Mouse (Mus musculus) G1E (cell line): ENCODE results near the gene Urb1. TPM values are rescaled to one million over a fixed set of nuclear protein-coding genes. Genes with fewer than 3 reads are reported as not detected.

Experiments used
- ATAC-seq: 2 replicates; pipeline ENCODE4 v1.8.0; 2016; ENCODE audit warnings: mild to moderate bottlenecking; ENCODE audit not compliant: insufficient number of reproducible peaks, poor library complexity, low FRiP score, severe bottlenecking; ENCODE audit errors: extremely low read depth
- DNase-seq: peaks from one replicate; pipeline ENCODE4 v3.0.0; 2012; ENCODE audit warnings: low spot score
- H3K27me3 ChIP-seq: 2 replicates; pipeline ENCODE4 v1.6.1; 2012; ENCODE audit warnings: mild to moderate bottlenecking, low read length, inconsistent platforms; ENCODE audit not compliant: insufficient read depth
- H3K36me3 ChIP-seq: replicated peaks from 2 replicates; pipeline ENCODE3; 2012; ENCODE audit warnings: mild to moderate bottlenecking, inconsistent platforms
- H3K4me1 ChIP-seq: 2 replicates; pipeline ENCODE4 v1.6.1; 2012; ENCODE audit warnings: low read depth, low read length, inconsistent platforms, mixed read lengths; ENCODE audit not compliant: insufficient read depth
- H3K4me3 ChIP-seq: 2 replicates; pipeline ENCODE4 v1.5.1; 2012; ENCODE audit warnings: low read depth, mild to moderate bottlenecking, inconsistent platforms, low read length, moderate library complexity, mixed read lengths
- H3K9me3 ChIP-seq: replicated peaks from 2 replicates; pipeline ENCODE4 v1.6.1; 2012; ENCODE audit warnings: inconsistent platforms
- CTCF ChIP-seq: IDR thresholded peaks from 2 replicates; pipeline ENCODE4 v1.5.1; 2012; ENCODE audit warnings: low read depth, low read length, inconsistent platforms, mixed read lengths
- GATA1 ChIP-seq: IDR thresholded peaks from 2 replicates; pipeline ENCODE4 v1.6.1; 2012; ENCODE audit warnings: borderline replicate concordance, low read length, inconsistent platforms, mixed read lengths
- GATA2 ChIP-seq: IDR thresholded peaks from 2 replicates; pipeline ENCODE4 v1.6.1; 2012; ENCODE audit warnings: low read depth, low read length, inconsistent platforms, borderline replicate concordance
- POLR2AphosphoS5 ChIP-seq: IDR thresholded peaks from 2 replicates; pipeline ENCODE4 v1.6.1; 2012; ENCODE audit warnings: low read depth, low read length, inconsistent platforms; ENCODE audit not compliant: insufficient replicate concordance
- TAL1 ChIP-seq: conservative IDR thresholded peaks from 2 replicates; pipeline ENCODE4 v1.6.1; 2012; ENCODE audit warnings: low read depth, low read length, inconsistent platforms, mixed read lengths
- polyA plus RNA-seq: library from polyadenylated mRNA; stranded (reverse); fragments of >175 nt; gene quantifications from 2 replicates; pipeline ENCODE4 v1.2.3, GENCODE M21; 2012
- total RNA-seq, 2 experiments: library from RNA; stranded (forward) in 1 of 2; stranded (reverse) in 1 of 2; fragments of 200-1000 nt in 1 of 2; fragments of >200 nt in 1 of 2; fragmentation: Nextera tagmentation in 1 of 2; gene quantifications; 2 replicates each; pipeline ENCODE4 v1.2.3; 2014 to 2017

The Urb1 gene
- total and polyA plus RNA-seq, 3 experiments = 9.8 to 24.2 (median 10.9) TPM

DNA sequence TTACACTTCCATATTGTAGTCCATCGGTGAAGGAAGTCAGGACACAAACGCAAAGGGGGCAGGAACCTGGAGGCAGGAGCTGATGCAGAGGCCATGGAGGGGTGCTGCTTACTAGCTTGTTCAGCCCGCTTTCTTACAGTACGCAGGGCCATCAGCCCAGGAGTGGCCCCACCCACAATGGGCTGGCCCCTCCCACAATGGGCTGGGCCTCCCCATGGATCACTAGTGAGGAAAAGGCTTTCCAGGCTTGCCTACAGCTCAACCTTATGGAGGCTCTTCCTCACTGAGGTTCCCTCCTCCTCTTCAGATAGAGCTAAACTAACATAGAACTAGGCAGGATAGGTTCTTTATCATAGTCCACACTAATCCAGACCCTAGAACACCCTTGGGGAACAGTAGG is 86.2 kb downstream of the Urb1 start:
- Histone ChIP-seq H3K9me3 (no peaks in the 10 kb centered on the region), H3K36me3 (peaks cover 60% of the 10 kb centered on the region), H3K27me3 (no peaks in the 10 kb centered on the region; the same call in 1 of the 2 replicates), H3K4me1 (peaks cover 37% of the 10 kb centered on the region), H3K4me3 (no peak overlapping the region; the same call in 1 of the 2 replicates)
- ATAC-seq (no peak), DNase-seq (no peak)
- no peak for TF ChIP-seq TAL1

DNA sequence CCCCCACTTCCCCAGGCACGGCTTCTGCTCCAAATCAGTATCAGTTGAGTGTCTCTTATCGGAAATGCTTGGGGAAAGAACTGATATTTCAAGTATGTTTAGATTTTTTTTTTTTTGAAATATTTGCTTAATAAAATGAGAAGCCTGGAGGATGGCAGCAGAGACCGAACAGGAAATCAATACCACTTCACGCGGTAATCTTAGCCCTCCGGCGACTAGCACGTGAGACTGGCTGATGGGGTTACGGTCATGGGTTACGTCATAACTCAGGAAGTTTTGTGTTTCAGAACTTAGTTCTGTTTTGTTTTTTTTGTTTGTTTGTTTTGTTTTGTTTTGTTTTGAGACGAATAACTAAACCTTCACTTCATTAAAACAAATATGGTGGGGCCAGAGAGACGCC is 99.9 kb downstream of the Urb1 start:
- Histone ChIP-seq H3K36me3 (no peaks in the 10 kb centered on the region), H3K4me1 (no peaks in the 10 kb centered on the region; the same call in 1 of the 2 replicates), H3K27me3 (no peaks in the 10 kb centered on the region), H3K9me3 (no peaks in the 10 kb centered on the region), H3K4me3 (no peak overlapping the region)
- ATAC-seq (no peak), DNase-seq (no peak)
- TF ChIP-seq GATA2 (no peak), TAL1 (no peak), GATA1 (no peak), CTCF (no peak), POLR2AphosphoS5 (no peak)

DNA sequence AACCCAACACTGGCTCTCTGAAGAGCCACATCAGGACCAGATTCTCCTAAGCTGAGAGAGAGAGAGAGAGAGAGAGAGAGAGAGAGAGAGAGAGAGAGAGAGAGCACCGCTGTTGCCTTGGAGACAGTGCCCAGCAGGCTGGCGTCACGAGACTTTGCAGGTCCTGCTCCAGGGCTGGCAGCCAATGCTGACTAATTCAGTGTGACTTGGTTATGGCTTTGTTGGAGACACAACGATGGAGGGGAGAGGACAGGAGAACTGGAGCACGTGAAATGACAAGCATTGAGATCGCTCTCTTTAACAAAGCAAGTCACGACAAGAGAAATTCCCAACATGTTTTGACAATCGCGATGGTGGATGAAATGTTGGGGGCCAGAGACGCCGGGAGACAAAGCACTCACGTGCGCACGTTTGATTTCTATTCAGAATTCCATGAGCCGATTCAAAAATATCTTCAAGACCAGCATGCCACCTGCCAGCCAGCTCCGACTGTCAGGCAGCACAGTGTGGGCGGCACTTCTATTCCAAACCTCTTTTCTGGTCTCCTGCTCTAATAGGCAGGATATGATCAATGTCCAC is 100.4 kb downstream of the Urb1 start:
- no peaks in the 10 kb centered on the region for H3K36me3 ChIP-seq
- no peak for DNase-seq
- TF ChIP-seq GATA1 = no peak
- no peak for TF ChIP-seq TAL1
- no peaks in the 10 kb centered on the region for H3K27me3 ChIP-seq
- no peaks in the 10 kb centered on the region for H3K9me3 ChIP-seq
- ATAC-seq = no peak
- no peaks in the 10 kb centered on the region; the same call in 1 of the 2 replicates for H3K4me1 ChIP-seq
- H3K4me3 ChIP-seq = no peak overlapping the region

DNA sequence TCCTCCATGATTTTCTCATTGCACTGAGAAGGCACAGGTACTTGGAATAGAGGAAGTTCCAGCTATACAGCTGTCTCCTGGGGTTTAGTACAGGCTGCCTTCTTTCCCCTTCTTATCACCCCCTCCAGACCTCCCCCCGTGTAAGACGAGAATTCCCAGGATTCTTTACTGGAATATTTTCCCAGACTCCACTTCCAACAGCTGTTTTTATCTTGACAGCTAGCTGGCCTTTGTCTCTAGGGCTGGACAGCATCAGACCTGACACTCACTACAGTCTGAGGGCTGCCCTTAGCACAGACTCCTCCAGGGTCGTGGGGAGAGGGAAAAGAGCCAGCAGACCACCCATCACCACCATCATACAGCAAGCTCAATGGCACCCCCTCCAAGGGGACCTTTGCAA is 103.9 kb downstream of the Urb1 start:
- ATAC-seq (no peak), DNase-seq (no peak)
- Histone ChIP-seq H3K4me3 (no peak overlapping the region), H3K36me3 (no peaks in the 10 kb centered on the region), H3K9me3 (no peaks in the 10 kb centered on the region), H3K27me3 (no peaks in the 10 kb centered on the region; the same call in 1 of the 2 replicates), H3K4me1 (no peaks in the 10 kb centered on the region)
- TF ChIP-seq CTCF = no peak
- TF ChIP-seq TAL1 = no peak
- no peak for TF ChIP-seq POLR2AphosphoS5
- TF ChIP-seq GATA2 = no peak
- no peak for TF ChIP-seq GATA1

DNA sequence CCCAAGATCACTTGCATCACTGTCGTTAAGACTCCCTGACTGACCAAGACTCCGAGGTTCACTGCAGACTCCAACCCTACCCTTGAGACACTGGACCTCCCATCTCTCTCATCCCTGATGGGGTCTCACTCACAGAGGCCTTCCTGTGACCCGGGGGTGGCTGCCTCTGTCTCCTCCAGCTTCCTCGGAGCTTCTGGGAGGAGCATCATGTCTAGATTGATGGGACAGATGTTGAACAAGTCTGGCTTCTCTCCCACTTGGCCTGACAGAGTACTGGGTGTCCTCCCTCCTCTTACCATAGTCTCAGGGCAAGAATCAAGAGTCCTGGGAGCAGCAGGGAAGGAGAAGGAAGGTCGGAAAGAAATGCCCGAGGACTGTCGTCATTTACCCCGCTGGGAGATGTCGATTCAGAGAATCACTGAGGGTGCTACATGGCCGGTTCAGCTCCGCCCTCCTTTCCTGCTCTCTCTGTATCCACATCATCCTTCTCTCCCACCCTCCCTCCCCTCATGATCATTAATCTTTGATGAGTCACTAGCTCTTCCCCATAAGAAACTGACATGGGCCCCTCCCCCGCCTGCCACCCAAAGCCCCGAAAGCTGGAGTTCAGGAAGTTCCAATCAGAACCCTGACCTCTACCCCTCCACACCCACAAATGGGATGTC is 105.9 kb downstream of the Urb1 start:
- DNase-seq (no peak), ATAC-seq (no peak)
- Histone ChIP-seq H3K9me3 (no peaks in the 10 kb centered on the region), H3K36me3 (no peaks in the 10 kb centered on the region), H3K4me3 (no peak overlapping the region), H3K4me1 (no peaks in the 10 kb centered on the region), H3K27me3 (no peaks in the 10 kb centered on the region; the same call in 1 of the 2 replicates)
- no peak for TF ChIP-seq TAL1
- no peak for TF ChIP-seq POLR2AphosphoS5
- TF ChIP-seq GATA2 = no peak
- no peak for TF ChIP-seq CTCF
- no peak for TF ChIP-seq GATA1

DNA sequence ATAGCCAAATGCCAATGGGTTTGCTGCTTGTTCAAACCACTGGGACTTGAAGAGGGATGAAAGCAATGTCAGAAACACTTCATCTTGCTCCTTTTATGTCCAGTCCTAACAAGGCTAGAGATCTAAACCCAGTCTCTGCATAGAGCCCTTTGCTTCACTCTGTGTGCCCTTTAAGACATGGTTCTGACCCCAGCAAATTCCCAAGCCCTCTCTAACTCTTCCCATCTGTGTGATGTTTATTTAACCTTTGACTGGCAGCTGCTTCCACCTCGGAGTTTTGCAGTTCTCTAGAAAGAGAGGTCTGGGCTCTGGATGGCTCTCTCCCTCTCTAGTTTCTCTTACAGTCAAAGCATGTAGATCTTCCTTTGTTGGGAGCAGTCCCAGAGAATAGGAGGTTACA is 106.6 kb downstream of the Urb1 start:
- H3K36me3 ChIP-seq = no peaks in the 10 kb centered on the region
- ATAC-seq (no peak), DNase-seq (no peak)
- no peaks in the 10 kb centered on the region for H3K4me1 ChIP-seq
- TF ChIP-seq TAL1 (no peak), CTCF (no peak), POLR2AphosphoS5 (no peak), GATA2 (no peak), GATA1 (no peak)
- no peaks in the 10 kb centered on the region for H3K9me3 ChIP-seq
- no peaks in the 10 kb centered on the region; the same call in 1 of the 2 replicates for H3K27me3 ChIP-seq
- H3K4me3 ChIP-seq = no peak overlapping the region

DNA sequence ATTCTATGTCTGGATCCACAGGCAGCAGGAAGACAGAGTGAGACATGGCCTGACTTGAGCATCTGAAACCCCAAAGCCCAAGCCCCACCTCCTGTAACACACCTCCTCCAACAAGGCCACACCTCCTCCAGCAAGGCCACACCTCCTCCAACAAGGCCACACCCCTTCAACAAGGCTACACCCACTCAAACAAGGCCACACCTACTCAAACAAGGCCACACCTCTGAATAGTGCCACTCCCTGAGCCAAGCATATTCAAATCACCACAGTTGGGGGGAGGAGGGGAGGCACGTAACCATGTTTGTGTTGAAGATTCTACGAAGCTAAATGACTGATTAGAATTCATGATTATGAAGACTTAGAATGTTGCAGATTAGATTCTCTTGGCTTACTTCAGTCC is 108.7 kb downstream of the Urb1 start:
- ATAC-seq = no peak
- TF ChIP-seq GATA1 (no peak), CTCF (no peak), POLR2AphosphoS5 (no peak), TAL1 (no peak), GATA2 (no peak)
- Histone ChIP-seq H3K27me3 (peaks cover 3% of the 10 kb centered on the region; the same call in 1 of the 2 replicates), H3K4me1 (no peaks in the 10 kb centered on the region), H3K9me3 (no peaks in the 10 kb centered on the region), H3K4me3 (no peak overlapping the region), H3K36me3 (no peaks in the 10 kb centered on the region)
- DNase-seq = no peak

Other genes with a start within 250 kb of the Urb1 start
- gene Mis18a, start 83.0 kb downstream of the Urb1 start, total RNA-seq (2014; fragmentation: Nextera tagmentation) = 114 and 117 TPM in 2 replicates
- gene Mis18a, start 83.0 kb downstream of the Urb1 start, total RNA-seq (2017) = 61.8 and 65.6 TPM in 2 replicates
- gene Mis18a, start 83.0 kb downstream of the Urb1 start, polyA plus RNA-seq = 26.3 and 32.2 TPM in 2 replicates
- not detected in 2 replicates for gene Mrap, start 72.2 kb downstream of the Urb1 start, total RNA-seq (2014; fragmentation: Nextera tagmentation)
- gene Mrap, start 72.2 kb downstream of the Urb1 start, total RNA-seq (2017) = 0.33 TPM in 1 of 2 replicates, not detected in the other
- not detected in 2 replicates for gene Mrap, start 72.2 kb downstream of the Urb1 start, polyA plus RNA-seq
- gene Eva1c, start 16.3 kb upstream of the Urb1 start, total RNA-seq (2014; fragmentation: Nextera tagmentation) = not detected in 2 replicates
- gene Eva1c, start 16.3 kb upstream of the Urb1 start, total RNA-seq (2017) = 0.16 and 0.35 TPM in 2 replicates
- not detected in 2 replicates for gene Eva1c, start 16.3 kb upstream of the Urb1 start, polyA plus RNA-seq
- 28.7 and 44.8 TPM in 2 replicates for gene Cfap298, start 124.7 kb upstream of the Urb1 start, total RNA-seq (2014; fragmentation: Nextera tagmentation)
- 56.7 and 73.4 TPM in 2 replicates for gene Cfap298, start 124.7 kb upstream of the Urb1 start, total RNA-seq (2017)
- 70.5 and 72.5 TPM in 2 replicates for gene Cfap298, start 124.7 kb upstream of the Urb1 start, polyA plus RNA-seq
- gene Synj1, start 200.9 kb upstream of the Urb1 start, total RNA-seq (2014; fragmentation: Nextera tagmentation) = 109 and 118 TPM in 2 replicates
- gene Synj1, start 200.9 kb upstream of the Urb1 start, total RNA-seq (2017) = 32.8 and 37.7 TPM in 2 replicates
- gene Synj1, start 200.9 kb upstream of the Urb1 start, polyA plus RNA-seq = 59.5 and 64.8 TPM in 2 replicates
- 222 and 254 TPM in 2 replicates for gene Paxbp1, start 234.1 kb upstream of the Urb1 start, total RNA-seq (2014; fragmentation: Nextera tagmentation)
- 99.4 and 116 TPM in 2 replicates for gene Paxbp1, start 234.1 kb upstream of the Urb1 start, total RNA-seq (2017)
- 45.6 and 45.9 TPM in 2 replicates for gene Paxbp1, start 234.1 kb upstream of the Urb1 start, polyA plus RNA-seq